Mouse (Mus musculus) kidney, embryonic 14.5 days (tissue): ENCODE measurements at regions not wholly inside any gene's neighbourhood (a gene's known extent, or its start where the extent isn't known, plus 50 kb on each side); places are given as distances from the start of the nearest gene placed in this dataset.

Experiments used
- ATAC-seq: fragments of 200-750 bp; cut with Nextera tagmentation; 2 replicates; pipeline ENCODE4 v1.8.0; 2017; ENCODE audit warnings: moderate number of reproducible peaks, mild to moderate bottlenecking, moderate TSS enrichment, moderate library complexity; ENCODE audit not compliant: low FRiP score, low TSS enrichment
- H3K27ac ChIP-seq: fragments of 300-500 bp; sonication (generic); 2 replicates; pipeline ENCODE4 v1.5.1; 2014; ENCODE audit warnings: low read depth, mild to moderate bottlenecking, low read length, moderate library complexity, mixed read lengths
- H3K27me3 ChIP-seq: fragments of 300-500 bp; sonication (generic); 2 replicates; pipeline ENCODE4 v1.6.1; 2014; ENCODE audit warnings: mild to moderate bottlenecking, low read length; ENCODE audit not compliant: control insufficient read depth, insufficient read depth
- H3K36me3 ChIP-seq: fragments of 300-500 bp; sonication (generic); 2 replicates; pipeline ENCODE4 v1.6.1; 2014; ENCODE audit warnings: low read length, mixed read lengths; ENCODE audit not compliant: control insufficient read depth, insufficient read depth
- H3K4me1 ChIP-seq: fragments of 300-500 bp; sonication (generic); 2 replicates; pipeline ENCODE4 v1.6.1; 2014; ENCODE audit warnings: low read length, mixed read lengths; ENCODE audit not compliant: control insufficient read depth, insufficient read depth
- H3K4me2 ChIP-seq: fragments of 300-500 bp; sonication (generic); replicated peaks from 2 replicates; pipeline ENCODE4 v1.6.1; 2014; ENCODE audit warnings: low read depth, mild to moderate bottlenecking, low read length
- H3K4me3 ChIP-seq: fragments of 300-500 bp; sonication (generic); 2 replicates; pipeline ENCODE4 v1.5.1; 2014; ENCODE audit warnings: mild to moderate bottlenecking, low read length
- H3K9ac ChIP-seq: fragments of 300-500 bp; sonication (generic); 2 replicates; pipeline ENCODE4 v1.6.1; 2014; ENCODE audit warnings: low read depth, mild to moderate bottlenecking, low read length, moderate library complexity
- H3K9me3 ChIP-seq: fragments of 300-500 bp; sonication (generic); 2 replicates; pipeline ENCODE4 v1.6.1; 2016; ENCODE audit warnings: low read length; ENCODE audit not compliant: control insufficient read depth

DNA sequence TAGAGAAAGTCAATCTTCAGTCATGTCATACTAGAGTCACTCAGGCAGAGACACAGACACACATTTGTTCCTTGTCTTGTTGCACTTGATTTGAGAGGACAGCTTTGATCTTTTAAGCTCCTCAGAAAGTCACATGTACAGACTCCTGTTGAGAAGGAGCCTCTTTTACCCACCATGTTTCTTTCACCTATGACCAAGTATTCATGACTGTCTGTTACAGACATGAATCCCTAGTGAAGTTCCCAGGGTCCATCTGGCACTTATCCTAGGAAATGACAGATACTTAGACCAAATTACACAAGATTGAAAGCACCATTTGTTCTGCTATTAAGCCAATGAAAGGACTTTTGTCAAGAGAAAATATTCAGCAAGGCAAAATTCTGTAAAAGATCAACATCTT, 1588.7 kb downstream of the Cdh11 start:
- Histone ChIP-seq H3K27ac (no peak overlapping the region), H3K4me3 (no peak overlapping the region), H3K36me3 (no peaks in the 10 kb centered on the region), H3K9me3 (no peaks in the 10 kb centered on the region), H3K9ac (no peak overlapping the region), H3K4me2 (no peak overlapping the region), H3K4me1 (no peaks in the 10 kb centered on the region), H3K27me3 (no peaks in the 10 kb centered on the region)
- no peak for ATAC-seq

DNA sequence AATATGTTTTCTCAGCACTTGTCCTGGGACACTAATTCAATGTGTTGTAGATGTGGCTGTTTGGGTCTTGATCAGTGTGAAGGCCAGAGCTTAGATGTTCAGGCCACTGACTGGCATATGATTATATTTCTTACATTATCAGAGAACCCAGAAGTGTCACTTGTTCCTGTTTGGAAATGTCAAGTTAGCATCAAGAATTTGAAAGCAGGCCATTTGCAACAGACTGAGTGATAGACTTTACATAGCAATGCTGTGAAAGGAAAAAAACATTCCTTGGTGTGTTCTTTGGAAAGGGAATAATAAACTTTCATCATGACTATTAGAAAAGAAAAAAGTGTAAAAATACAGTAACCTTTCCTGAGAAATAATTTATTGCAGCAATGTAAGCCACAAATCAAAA, 1596.9 kb downstream of the Cdh11 start:
- no peak overlapping the region for H3K4me3 ChIP-seq
- H3K4me1 ChIP-seq = no peaks in the 10 kb centered on the region
- no peaks in the 10 kb centered on the region for H3K9me3 ChIP-seq
- H3K36me3 ChIP-seq = no peaks in the 10 kb centered on the region
- no peak overlapping the region for H3K27ac ChIP-seq
- no peak for ATAC-seq
- H3K9ac ChIP-seq = no peak overlapping the region
- no peaks in the 10 kb centered on the region for H3K27me3 ChIP-seq
- H3K4me2 ChIP-seq = no peak overlapping the region

DNA sequence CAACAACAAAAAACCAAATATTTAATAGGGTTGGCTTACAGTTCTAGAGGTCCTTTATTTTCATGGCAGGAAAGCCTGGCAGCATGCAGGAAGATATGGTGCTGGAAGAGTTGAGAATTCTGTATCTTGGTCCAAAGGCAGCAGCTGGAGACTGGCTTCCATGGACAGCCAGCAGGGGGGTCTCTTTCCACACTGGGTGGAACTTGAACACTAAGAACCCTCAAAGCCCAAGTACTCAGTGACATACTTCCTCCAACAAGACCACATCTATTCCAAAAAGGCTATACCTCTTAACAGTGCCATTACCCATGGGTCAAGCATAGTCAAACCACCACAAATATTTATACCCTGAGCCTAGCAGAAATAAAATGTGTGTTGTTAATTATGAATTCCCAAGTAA, 1630.5 kb downstream of the Cdh11 start:
- no peak for ATAC-seq
- Histone ChIP-seq H3K9ac (no peak overlapping the region), H3K27ac (no peak overlapping the region), H3K4me3 (no peak overlapping the region), H3K9me3 (no peaks in the 10 kb centered on the region), H3K36me3 (no peaks in the 10 kb centered on the region), H3K4me1 (no peaks in the 10 kb centered on the region), H3K27me3 (no peaks in the 10 kb centered on the region), H3K4me2 (no peak overlapping the region)
